Mouse (Mus musculus) olfactory bulb, adult 2 months (tissue): Measurements from ENCODE around the gene Cd276. TPM values are rescaled to one million over a fixed set of nuclear protein-coding genes. Genes with fewer than 3 reads are reported as not detected.
A peak's percentile ranks its signal among the peaks of the same experiment; 100 is the strongest.
"Not testable (repeated sequence)": the region's sequence is repeated elsewhere in the genome, so short reads cannot be mapped to it uniquely, and the experiment has no call there.

Experiments
- H3K27ac ChIP-seq: fragments of 200-500 bp; 2 replicates; pipeline ENCODE4 v1.5.1; 2012; ENCODE audit warnings: low read depth, low read length; ENCODE audit not compliant: insufficient read depth
- H3K4me1 ChIP-seq: fragments of 200-500 bp; 2 replicates; pipeline ENCODE4 v1.6.1; 2012; ENCODE audit warnings: low read length; ENCODE audit not compliant: control insufficient read depth, insufficient read depth
- H3K4me3 ChIP-seq: fragments of 200-500 bp; 2 replicates; pipeline ENCODE4 v1.5.1; 2012; ENCODE audit warnings: mild to moderate bottlenecking, low read depth, low read length, moderate library complexity; ENCODE audit not compliant: insufficient read depth
- CTCF ChIP-seq: fragments of 200-500 bp; IDR thresholded peaks from 2 replicates; pipeline ENCODE4 v1.5.1; 2012; ENCODE audit warnings: low read depth, mild to moderate bottlenecking, low read length, moderate library complexity; ENCODE audit not compliant: insufficient read depth
- POLR2A ChIP-seq: fragments of 200-500 bp; IDR thresholded peaks from 2 replicates; pipeline ENCODE4 v1.6.1; 2012; ENCODE audit warnings: mild to moderate bottlenecking, low read depth, low read length, moderate library complexity; ENCODE audit not compliant: insufficient read depth
- WGBS: fragments of 180-500 bp; shearing (Covaris S2); methylation state at CpG from one replicate; pipeline ENCODE4 v1.1.7; 2018; 5-methylcytosine and 5-hydroxymethylcytosine counted together
- polyA plus RNA-seq: library from polyadenylated mRNA; stranded (reverse); fragments of >200 nt; gene quantifications from 2 replicates; pipeline ENCODE4 v1.2.4, GENCODE M21; 2012; ENCODE audit warnings: low replicate concordance; ENCODE audit not compliant: missing spikeins, insufficient read depth, insufficient read length

Cd276 gene
- polyA plus RNA-seq = not detected in 2 replicates

DNA sequence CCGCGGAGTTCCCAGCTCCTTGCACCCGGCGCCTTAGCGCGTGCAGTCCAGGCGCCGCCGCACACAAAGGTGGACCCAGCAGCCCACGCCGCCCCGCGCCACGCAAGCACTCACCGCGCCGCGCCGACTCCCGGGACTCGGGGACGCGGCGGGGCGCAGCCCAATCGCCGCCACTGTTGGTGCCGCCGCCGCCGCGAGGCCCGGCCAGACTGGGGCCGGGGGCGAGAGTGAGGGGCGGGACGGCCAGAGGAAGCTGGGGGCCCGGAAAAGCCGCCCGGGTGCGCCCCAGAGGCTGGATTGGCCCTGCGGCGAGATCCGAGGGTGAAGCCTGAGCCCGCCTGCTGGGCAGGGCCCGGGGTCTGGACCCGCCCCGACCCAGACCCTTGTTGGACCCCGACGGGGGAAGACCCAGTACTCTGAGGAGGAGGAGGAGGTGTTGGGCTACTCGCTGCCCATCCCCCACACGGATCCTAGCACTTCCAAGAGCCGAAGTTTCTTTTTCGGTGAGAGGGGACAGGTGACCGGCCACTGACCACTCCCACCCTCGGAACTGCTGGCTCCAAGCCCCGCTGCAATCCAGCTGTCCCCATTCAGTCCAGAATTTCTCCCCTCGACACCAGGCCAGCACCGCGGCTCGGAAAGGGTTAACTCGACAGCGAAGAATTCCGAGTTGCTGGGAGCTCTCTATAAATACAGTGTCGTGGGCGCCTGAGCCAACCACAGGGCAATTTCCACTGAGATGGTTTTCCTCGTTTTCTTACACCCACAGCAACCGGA is at the start of gene Cd276:
Gene Cd276 (minus strand): TSS at position 530 of the 777 bp plus-strand sequence.
- H3K27ac ChIP-seq = peak within 1 kb of the TSS; percentile 83
- TF ChIP-seq POLR2A (peak; percentile 47), CTCF (no peak)
- under 1% methylated on average over 68 of the region's 68 CpGs for WGBS
- H3K4me3 ChIP-seq = peak within 1 kb of the TSS; percentile 55
- peaks cover 16% of the 10 kb centered on the region for H3K4me1 ChIP-seq

DNA sequence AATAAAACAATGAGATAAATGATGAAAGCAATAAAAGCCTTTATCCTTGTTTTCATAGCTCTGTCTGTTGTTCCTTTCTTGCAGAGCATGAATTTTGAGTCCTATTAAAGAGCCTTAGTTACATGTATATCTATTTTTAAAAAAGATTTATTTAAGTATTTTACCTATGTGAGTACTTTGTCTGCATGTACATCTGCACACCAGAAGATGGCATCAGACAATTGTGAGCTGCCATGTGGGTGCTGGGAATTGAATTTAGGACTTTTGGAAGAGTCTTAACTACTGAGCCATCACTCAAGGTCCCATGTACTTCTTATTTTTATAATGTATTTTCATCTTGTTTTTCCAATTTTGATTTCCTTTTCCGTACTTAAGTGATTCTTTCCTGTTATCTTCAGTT is 40.1 kb upstream of the Cd276 start:
- no peak overlapping the region for H3K27ac ChIP-seq
- no peak overlapping the region for H3K4me3 ChIP-seq
- 91% methylated on average over 1 of the region's 1 CpGs for WGBS
- no peaks in the 10 kb centered on the region for H3K4me1 ChIP-seq
- TF ChIP-seq POLR2A = no peak
- TF ChIP-seq CTCF = no peak

DNA sequence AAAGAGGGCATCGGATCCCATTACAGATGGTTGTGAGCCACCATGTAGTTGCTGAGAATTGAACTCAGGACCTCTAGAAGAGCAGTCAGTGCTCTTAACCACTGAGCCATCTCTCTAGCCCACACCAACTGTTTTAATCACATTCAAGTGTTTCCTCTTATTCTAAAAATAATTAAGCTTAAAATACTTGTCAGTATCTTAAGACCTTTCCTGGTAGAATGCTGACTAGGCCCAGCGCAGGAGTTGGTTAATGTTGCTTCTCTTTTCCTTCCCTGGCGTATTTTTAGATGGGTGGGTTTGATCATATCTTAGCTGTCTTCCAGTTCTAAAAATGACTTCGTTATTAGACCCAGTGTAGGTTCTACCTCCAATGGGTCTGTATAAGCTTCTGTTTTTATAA is 33.4 kb upstream of the Cd276 start:
- TF ChIP-seq CTCF (no peak), POLR2A (no peak)
- no peak overlapping the region for H3K4me3 ChIP-seq
- peaks cover 4% of the 10 kb centered on the region; the same call in 1 of the 2 replicates for H3K4me1 ChIP-seq
- no peak overlapping the region for H3K27ac ChIP-seq
- 52% methylated on average over 4 of the region's 4 CpGs for WGBS

DNA sequence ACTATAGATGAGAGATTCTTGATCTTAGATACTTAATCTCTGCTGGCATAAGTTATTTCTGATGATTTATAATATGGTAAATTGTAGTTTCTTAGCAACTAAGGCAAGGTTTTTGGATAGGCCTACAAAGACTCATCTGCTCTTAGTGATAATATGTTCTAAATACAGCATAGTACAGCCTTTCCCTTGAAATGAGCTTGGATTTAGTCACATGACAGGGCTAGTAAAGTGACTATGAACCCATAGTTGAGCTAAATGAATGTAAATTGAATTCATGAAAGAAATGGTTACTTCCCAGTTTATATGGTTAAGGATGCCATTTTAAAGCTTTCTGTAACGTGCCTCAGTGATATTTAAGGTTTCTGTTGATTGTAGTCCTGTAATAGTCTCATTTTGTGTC is 29.1 kb upstream of the Cd276 start:
- no peak for TF ChIP-seq POLR2A
- TF ChIP-seq CTCF = no peak
- 31% methylated on average over 1 of the region's 1 CpGs for WGBS
- Histone ChIP-seq H3K4me1 (peaks cover 6% of the 10 kb centered on the region; the same call in 1 of the 2 replicates), H3K4me3 (no peak overlapping the region), H3K27ac (no peak overlapping the region)

DNA sequence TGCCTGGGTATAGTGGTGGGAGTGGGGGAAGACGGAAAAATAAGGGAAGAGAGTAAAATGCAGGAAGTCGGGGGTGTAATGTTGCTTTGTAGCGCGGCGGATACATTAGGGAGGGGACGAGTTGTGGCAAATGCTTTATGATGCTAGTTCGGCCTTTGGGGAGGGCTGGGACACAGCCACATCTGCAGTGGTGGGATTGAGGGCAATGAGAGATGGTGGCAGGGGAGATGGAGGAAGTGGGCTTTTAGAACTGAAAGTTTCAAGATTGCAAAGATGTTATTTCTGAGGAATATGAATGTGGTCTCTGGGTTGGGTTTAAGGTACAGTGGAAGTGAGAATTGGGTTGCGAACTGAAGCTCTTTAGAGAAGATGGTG is 28.0 kb upstream of the Cd276 start:
- H3K4me3 ChIP-seq = peak overlapping the region; percentile 96
- TF ChIP-seq CTCF (no peak), POLR2A (no peak)
- peak overlapping the region; percentile 89 for H3K27ac ChIP-seq
- 0% methylated on average over 8 of the region's 8 CpGs for WGBS
- H3K4me1 ChIP-seq = peaks cover 6% of the 10 kb centered on the region; the same call in 1 of the 2 replicates

DNA sequence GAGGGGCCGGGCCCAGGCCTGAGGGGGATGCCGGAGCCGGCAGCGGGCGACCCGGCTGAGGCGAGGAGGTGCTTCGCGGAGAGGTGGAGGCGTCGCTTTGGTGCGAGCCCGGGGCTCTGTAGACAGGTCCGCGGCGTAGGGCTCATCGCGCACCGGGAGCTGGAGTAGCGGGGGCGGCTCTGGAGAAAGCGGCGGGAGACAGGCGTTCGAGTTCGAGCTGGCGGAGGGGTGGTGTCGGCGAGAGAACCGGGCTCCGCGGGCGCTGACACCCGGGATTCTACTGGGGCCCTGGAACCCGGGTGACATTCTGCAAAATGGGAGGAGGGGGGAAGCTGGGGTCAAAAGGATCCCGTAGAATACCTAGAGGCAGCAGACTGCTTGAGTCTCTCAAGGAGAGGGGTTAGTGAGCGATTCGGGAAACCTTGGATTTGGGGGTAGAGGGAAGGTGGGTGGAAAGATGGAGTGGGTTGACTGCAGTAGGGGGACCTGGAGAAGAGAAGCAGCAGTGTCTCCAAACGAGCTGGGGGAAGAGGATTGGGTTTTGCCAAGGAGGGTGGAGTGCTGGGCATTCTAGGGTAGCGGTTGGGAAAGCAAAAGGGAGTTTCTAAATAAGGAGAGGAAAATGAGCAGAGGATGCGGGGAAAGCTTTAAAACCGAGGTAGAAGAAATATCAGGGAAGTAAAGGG is 27.5 kb upstream of the Cd276 start:
- Histone ChIP-seq H3K4me1 (peaks cover 5% of the 10 kb centered on the region; the same call in 1 of the 2 replicates), H3K27ac (peak overlapping the region; percentile 89), H3K4me3 (peak overlapping the region; percentile 96)
- no peak for TF ChIP-seq CTCF
- no peak for TF ChIP-seq POLR2A
- WGBS = under 1% methylated on average over 42 of the region's 42 CpGs

DNA sequence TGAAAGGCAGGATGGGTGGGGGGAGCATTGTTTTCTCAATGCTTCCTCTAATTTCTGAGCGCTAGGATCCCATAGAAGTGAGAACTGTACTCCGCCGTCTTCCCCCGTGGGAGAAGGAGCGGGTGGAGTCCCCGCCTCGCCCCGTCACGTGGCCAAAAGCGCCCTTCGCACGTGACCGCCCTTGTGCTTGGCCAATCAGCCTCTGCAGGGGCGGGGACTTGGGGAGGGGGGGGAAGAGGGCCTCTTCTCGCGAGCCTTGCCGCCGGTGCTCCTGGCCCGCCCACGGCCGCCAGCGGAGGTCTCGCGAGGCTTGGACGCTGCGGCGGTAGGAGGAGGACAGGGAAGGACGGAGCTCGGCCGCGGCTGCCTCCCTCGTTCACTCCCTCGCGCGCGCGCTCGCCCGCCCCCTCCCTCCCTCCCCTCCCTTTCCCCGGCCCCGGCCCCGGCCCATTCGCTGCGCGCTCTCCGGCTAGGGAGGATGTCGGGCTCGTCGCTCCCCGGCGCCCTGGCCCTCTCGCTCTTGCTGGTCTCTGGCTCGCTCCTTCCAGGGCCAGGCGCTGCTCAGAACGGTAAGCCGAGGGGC is 26.8 kb upstream of the Cd276 start, which contains the start of gene Nptn:
Gene Nptn (plus strand): TSS at position 283 of the 583 bp plus-strand sequence.
- 1% methylated on average over 39 of the region's 56 CpGs for WGBS
- H3K4me3 ChIP-seq = peak within 1 kb of the TSS; percentile 96
- TF ChIP-seq CTCF (no peak), POLR2A (peak; percentile 41)
- peak within 1 kb of the TSS; percentile 89 for H3K27ac ChIP-seq
- H3K4me1 ChIP-seq = peaks cover 3% of the 10 kb centered on the region; the same call in 1 of the 2 replicates

DNA sequence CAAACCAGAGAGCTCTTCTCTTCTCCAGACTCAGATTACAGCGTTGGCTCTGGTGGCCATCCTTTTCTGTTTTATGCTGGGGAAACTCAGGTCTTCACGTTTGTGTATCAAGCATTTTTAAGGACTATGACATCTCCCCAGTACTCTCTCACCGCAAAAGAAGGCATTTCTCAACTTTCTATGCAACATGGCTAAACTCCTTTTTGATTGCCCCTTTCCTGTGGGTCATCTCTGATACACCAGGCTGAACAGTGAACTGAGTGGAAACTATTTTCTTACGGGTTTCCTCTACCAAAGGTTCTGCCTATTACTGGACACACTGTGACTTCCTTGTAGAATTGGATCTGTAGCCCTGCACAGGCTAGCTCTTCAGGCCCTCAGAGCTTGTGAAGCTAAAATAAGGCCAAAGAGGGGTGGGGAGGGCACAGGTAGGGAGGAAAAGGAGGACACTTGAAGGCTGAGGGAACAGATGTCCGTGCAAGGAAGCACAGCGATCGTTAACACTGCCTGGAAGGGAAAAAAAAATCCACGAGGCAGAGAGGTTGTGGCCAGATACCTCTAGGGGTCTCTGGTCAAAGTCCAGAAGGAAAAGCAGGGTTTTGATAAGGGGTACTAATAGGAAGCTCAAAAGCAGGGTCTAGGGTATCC is 26.2 kb upstream of the Cd276 start:
- 31% methylated on average over 8 of the region's 8 CpGs for WGBS
- TF ChIP-seq CTCF (no peak), POLR2A (no peak)

DNA sequence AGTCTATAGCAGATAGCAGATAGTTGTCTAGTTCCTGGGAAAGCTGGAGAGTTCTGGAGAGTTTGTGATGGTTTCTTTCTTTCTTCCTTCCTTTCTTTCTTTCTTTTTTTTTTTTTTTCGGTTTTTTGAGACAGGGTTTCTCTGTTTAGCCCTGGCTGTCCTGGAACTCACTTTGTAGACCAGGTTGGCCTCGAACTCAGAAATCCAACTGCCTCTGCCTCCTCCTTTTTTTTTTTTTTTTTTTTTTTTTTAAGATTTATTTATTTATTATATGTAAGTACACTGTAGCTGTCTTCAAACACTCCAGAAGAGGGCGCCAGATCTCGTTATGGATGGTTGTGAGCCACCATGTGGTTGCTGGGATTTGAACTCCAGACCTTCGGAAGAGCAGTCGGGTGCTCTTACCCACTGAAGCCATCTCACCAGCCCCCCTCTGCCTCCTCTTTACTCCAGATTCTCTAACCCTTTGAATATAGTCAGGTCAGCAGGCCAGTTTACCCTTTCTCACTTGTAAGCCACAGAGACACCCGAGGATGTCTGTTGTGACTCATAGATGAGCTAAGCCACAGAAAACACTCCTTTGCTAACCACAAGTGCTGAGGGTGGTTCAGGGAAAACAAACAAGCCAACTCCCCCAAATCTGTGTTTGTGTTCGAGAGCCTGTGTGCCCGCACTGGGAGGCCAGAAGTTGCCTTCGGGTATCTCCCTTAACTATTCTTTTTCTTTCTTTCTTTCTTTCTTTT is 25.4 kb upstream of the Cd276 start:
- not testable (repeated sequence) for H3K4me1 ChIP-seq, H3K27ac ChIP-seq, H3K4me3 ChIP-seq
- 70% methylated on average over 10 of the region's 10 CpGs for WGBS

More for the DNA sequence above, 26.2 kb upstream of the Cd276 start:
- peaks cover 3% of the 10 kb centered on the region; the same call in 1 of the 2 replicates for H3K4me1 ChIP-seq
- peak overlapping the region; percentile 27 for H3K4me3 ChIP-seq
- H3K27ac ChIP-seq = peak overlapping the region; percentile 84
